Mouse (Mus musculus) effector memory CD4-positive, alpha-beta T cell, adult 5 months (primary cell): ENCODE measurements around the gene Hsp90ab1. TPM values are rescaled to one million over a fixed set of nuclear protein-coding genes. Genes with fewer than 3 reads are reported as not detected.

ENCODE experiments used
- polyA plus RNA-seq: library from polyadenylated mRNA; unstranded; fragments of 100-300 nt; shearing (Covaris generic); gene quantifications from one replicate; pipeline ENCODE4 v1.2.1, GENCODE M21; 2017

Gene Hsp90ab1
- polyA plus RNA-seq = 1,825 TPM

GRCm38 (mm10) chr17:45573087-45573779 is at the start of gene Hsp90ab1:
TSS of gene Hsp90ab1 (minus strand) at chr17:45573271.

GRCm38 (mm10) chr17:45601877-45602304 is 28.8 kb upstream of the Hsp90ab1 start, which contains the start of gene Mymx:
TSS of gene Mymx (minus strand) at chr17:45602102.

GRCm38 (mm10) chr17:45599446-45600242 is 26.6 kb upstream of the Hsp90ab1 start, which contains the start of gene Slc29a1:
TSS of gene Slc29a1 (minus strand) at chr17:45599606.

DNA sequence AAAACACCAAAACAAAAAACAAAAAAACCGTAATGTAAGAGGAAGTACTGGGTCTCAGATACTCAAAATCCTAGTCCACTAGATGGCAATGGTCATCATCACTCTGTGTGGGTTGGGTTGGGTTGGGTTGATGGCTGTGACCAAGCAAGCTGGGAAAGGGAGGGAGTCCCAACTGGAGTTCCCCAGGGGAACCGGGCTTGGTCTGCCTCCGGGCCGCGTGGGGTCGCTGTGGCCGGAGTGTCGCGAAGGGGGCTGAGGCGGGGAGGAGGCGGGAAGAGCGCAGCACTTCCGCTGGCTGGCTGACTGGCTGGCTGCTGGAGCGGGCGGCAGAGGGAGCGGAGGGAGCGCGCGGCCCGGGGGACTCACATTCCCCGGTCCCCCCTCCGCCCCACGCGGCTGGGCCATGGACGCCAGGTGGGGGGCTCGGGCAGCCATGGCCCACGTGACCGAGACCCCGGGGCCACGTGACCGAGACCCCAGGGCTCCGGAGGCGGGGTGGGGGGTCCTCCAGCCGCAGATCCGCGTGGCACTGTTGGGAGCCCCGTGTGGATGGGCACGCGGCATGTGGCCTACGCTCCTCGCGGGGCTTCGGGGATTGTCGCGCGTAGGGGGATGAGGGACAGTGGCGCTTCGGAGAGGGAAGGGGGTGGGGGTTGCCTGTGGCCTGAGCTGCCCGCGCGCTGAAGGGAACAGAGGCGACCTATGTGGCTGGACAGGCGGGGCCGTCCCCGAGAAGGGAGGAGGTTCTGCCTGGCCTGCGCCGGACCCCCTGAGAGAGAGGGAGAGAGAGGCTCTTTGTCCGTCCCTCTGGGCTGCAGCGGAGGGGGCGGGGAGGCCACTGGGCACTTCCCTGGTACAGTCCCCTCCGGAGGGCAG is 9.2 kb downstream of the Hsp90ab1 start, which contains the start of gene Slc35b2:
Slc35b2 (plus strand) TSS at position 220 of the 876 bp plus-strand sequence.

GRCm38 (mm10) chr17:45555452-45556106 is 17.5 kb downstream of the Hsp90ab1 start, which contains the start of gene Nfkbie:
TSS of gene Nfkbie (plus strand) at chr17:45555703.

DNA sequence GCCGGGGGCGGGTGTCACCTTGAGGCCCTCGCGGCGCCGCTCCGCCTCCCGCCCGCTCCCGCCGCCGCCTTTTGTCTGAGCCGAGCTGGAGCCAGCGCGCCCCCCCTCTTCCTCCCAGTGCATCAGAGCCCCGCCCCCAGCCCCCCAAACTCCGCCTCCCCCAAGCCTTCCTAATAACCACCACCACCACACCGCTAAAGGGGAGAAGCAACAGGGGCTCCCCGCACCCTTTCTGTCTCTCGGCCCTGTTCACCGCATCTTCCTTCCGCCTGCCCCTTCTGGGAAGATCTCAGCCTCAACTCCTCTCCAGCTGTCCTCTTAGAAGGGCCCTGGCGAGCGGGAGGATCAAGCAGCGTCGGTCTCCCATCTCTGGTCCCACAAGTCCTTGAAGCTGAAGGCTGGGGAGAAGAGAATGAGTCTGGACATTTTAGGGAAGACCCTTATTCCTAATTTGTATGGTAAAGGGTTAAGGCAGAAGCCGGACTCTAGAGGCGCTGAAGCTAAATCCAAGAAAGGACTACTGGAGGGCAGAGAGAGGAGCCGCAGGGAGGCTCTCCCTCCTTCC is 23.4 kb downstream of the Hsp90ab1 start, which contains the start of gene Tmem151b:
Tmem151b (minus strand) TSS at position 61 of the 565 bp plus-strand sequence.

GRCm38 (mm10) chr17:45523263-45523662 is 49.8 kb downstream of the Hsp90ab1 start, which contains the start of gene Tcte1:
TSS of gene Tcte1 (plus strand) at chr17:45523434.

Other genes with a start within 250 kb of the Hsp90ab1 start
- 70.0 TPM for gene Cdc5l, start 139.5 kb downstream of the Hsp90ab1 start, polyA plus RNA-seq
- 0.31 TPM for gene Spats1, start 97.9 kb downstream of the Hsp90ab1 start, polyA plus RNA-seq
- 13.0 TPM for gene Aars2, start 66.4 kb downstream of the Hsp90ab1 start, polyA plus RNA-seq
- gene Tcte1, start 49.8 kb downstream of the Hsp90ab1 start, polyA plus RNA-seq = not detected
- gene Tmem151b, start 23.6 kb downstream of the Hsp90ab1 start, polyA plus RNA-seq = 0.22 TPM
- gene Nfkbie, start 17.6 kb downstream of the Hsp90ab1 start, polyA plus RNA-seq = 129 TPM
- gene Slc35b2, start 9.4 kb downstream of the Hsp90ab1 start, polyA plus RNA-seq = 45.3 TPM
- gene Slc29a1, start 26.3 kb upstream of the Hsp90ab1 start, polyA plus RNA-seq = 65.1 TPM
- not detected for gene Mymx, start 28.8 kb upstream of the Hsp90ab1 start, polyA plus RNA-seq
- gene Capn11, start 86.1 kb upstream of the Hsp90ab1 start, polyA plus RNA-seq = 0.85 TPM
- 31.6 TPM for gene Mrpl14, start 113.1 kb upstream of the Hsp90ab1 start, polyA plus RNA-seq
- 11.6 TPM for gene Tmem63b, start 113.6 kb upstream of the Hsp90ab1 start, polyA plus RNA-seq
- gene 1600014C23Rik, start 160.6 kb upstream of the Hsp90ab1 start, polyA plus RNA-seq = not detected